Mouse (Mus musculus): ENCODE results near the gene Clcnkb.

Gene Clcnkb

DNA sequence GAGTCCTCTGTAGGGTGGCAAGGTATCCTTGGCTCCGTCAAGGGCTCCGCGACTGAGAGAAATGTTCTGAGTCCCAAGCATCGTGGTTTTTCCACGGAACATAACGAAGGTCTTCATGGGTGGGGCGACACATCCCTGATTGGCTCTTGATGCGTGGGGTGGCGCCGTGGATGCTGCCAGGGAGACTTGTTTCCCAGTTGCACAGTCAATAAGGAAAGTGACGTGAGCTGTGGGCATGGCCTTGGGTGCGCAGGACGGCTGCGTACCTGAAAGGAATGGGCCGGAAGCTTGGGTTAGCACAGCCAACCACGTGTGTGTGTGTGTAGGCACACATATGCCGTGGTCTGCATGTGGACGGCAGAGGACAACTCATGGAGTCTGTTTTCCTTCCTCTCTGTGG is 17.4 kb upstream of the Clcnkb start:
- no peak for DNase-seq

DNA sequence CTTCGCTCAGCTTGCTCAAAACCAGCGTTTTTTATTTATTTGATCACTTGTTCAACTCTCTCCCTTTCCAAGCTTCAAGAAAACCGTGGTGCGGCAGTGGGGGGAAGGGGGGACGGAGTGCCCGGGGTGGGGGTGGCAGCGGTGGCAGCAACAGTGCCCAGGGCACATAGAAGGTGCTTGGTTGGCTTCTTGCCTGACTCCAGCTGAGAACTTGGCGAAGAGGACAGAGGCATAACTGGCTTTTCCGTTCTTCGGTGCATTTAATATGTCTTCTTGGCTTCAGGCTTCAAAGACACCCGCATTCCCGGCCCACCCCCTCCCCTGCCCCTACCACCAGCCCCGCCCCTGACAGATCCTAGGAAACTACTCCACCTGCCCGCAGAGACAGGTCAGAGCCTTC is 16.9 kb upstream of the Clcnkb start:
- DNase-seq, result peak; percentile 63 to 66

DNA sequence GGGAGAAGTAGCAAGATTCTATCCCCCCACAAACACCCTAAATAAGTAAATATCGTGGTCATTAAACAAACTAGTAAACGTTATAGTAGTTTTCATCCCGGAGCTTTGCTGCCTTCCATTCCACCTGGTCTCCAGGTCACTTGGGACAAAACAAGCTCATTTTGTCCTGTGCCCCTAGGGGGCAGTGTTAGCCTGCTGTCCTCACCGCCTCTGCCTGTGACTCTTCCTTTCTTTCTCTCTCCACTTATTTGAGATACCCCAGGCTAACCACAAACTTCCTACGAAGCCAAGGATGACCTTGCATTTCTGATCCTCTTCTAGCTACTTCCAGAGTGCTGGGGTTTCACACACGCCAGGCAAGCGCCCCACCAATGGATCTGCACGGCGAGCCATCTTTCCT is 15.2 kb upstream of the Clcnkb start:
- DNase-seq, result peak; percentile 83 to 90

DNA sequence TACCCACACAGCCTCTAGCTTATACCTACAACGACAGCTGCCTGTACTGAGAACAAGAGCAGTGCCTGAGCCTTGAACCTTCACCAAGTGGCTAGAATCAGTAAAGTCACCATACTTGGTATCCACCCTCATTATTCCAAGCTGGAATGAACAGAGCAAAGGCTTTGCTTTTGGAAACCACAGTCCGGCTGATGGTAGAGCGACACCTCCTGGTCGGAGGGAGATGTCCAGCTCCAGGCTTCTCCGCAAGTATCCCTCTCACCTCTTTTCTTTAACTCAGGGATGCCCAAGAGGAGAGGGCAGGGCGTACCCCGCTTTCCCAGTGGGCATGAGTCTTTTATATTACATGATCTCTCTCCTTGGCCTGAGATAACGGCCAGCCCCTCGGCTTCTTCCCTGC is 14.0 kb upstream of the Clcnkb start:
- DNase-seq, result peak; percentile 60 to 84

DNA sequence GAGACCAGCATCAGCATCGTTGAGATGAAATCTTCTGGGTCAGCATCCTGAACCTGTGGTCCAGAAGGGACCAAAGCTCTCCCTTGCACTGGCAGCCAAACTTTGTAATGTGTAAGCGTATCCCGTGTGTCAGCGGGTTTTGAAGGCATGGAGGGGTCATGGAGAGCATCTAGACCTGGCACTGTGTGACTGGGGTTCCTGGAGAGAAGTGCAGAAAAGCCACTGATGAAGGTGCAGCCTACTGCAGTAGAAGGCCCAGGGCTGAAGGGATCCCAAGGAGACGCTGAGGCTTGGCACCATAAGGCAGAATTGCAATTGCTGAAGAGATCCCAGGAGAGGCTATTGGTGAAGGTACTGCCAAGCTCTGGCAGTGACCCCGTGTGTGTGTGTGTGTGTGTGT is 13.6 kb upstream of the Clcnkb start:
- no peak for DNase-seq

DNA sequence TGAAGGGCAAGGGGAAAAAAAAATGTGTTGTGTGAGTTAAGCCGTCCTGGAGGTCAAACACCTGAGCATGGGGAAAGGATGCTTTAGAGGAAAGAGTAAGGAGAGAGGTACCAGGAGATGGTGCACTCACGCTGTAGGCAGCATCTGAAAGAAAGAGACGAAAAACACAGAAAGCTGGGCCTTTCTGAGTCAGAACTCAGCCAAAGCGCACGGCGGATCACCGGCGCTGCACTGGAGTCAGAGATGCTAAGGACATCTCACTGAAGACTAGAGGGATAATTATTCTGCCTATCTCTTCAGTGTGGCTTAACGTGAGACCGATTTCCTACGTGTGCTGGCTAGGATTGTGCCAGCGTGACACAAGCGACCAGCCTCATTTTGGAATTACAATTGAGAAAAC is 12.1 kb upstream of the Clcnkb start:
- DNase-seq, result no peak

DNA sequence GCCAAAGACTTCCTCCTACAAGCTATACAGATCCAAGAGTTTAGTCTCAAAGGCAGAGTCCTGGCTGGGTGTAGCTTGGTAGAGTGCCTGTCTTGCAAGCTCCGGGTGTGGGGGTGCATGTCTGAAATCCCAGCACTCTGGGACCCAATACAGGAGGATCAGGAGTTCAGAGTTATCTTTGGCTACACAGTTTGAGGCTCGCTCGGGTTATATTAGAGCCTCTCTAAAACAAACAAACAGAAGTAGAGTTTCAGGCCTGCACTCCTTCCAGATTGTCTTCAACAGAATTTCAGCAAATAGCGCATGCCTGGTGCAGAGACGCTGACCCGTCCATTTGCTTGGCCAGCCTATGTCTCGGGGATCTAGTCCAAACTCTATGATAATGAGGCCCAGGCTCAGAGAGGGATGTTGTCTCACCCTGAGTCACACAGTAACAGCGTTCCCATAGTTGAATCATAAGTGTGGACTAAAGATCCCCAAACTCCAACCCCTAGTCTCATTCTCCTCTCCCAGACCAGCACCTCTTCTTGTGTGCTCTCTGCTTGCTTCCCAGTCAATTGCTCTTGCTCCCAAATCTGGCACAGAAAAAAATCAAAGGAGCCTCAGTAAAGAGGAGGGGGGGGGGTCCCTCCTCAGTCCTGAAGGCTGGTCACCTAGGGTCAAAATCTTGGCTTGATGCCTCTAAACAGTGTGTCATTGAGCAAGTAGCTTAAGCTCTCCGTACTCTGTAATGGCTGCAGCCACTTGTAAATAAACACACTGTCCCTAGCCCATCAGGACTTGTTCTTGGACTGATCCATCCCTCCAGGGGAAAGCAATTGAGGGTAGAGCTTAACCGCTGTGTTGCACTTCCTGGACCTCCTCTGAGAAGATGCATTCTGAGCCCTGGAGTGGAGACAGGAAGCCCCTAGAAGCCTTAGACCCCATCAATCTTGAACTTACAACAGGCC is 11.3 kb upstream of the Clcnkb start:
- no peak for DNase-seq

DNA sequence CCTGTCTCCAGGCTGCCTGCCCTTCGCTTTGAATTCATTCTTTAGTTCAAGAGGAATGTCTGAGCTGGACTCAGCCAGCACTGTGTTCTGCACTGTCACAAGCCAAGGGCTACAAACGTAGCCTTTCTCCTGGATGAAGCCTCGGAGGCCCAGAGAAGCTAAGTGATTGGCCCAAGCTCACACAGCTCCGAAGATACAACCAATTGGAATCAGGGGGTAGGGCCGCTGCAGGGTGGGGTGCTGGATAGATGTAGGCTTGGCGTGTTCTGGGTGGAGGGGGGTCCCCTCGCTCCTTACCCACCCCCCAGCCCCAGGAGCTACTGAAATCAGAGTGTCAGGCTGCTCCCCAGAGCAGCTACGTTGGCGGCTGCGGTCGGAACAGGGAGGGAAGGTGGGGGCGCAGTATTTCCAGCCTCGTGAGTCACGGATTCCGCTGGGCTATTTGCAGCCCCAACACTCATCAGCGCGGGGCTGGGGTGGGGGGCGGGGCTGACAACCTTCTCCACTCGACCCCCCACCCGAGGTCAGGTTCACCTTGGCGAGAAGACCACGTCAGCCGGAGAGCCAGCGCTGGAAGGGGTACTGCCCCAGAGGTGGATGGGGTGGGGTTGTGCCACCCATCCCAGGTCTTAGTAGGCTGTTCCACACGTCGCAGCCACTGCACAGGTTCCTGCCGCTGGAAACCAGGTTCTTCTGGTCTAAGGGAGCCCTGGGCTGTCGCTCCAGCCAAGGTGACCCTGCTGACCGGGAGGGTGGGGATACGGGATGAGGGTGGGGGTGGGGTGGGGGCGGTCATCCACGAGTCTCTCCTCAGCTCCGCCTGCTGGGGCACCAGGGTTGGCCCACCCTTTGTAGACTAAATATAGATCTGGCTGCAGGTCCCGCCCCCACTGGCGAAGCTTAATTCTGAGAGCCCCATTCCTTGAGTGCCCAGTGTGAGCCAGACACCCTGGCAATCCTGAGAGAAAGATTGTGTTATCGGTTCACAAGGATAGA is 10.0 kb upstream of the Clcnkb start:
- peak; percentile 69 to 72 for DNase-seq

DNA sequence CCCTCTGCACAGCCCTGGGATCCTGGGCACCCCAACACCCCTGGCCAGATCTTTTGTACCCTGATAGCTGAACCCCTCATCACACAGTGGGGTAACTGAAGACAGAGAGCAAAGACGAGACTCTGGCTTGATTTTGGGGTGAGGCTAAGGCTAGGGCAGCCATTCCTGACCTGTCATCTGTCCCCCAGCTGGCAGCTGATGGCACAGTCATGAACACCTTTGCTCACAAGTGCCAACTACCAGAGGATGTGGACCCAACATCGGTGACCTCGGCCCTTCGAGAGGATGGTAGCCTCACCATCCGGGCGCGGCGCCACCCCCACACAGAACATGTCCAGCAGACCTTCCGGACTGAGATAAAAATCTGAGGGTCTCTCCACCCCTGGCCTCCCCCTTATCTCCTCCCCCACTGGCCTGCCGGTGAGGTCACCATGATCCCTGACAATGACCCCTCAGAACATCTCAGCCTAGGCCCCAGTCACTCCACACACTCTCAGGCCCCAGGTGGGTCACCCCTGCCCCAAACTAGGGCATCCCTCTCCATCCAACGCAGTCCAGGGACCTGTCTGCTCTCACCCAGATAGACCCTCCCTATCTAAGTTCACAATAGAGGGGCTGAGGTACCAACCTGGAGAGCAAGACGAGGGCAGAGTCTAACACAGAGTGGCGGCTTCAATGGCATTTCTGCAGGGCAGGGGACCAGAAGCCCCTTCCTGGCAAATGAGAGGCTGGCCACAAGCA is 8.0 kb upstream of the Clcnkb start:
- DNase-seq, result no peak

DNA sequence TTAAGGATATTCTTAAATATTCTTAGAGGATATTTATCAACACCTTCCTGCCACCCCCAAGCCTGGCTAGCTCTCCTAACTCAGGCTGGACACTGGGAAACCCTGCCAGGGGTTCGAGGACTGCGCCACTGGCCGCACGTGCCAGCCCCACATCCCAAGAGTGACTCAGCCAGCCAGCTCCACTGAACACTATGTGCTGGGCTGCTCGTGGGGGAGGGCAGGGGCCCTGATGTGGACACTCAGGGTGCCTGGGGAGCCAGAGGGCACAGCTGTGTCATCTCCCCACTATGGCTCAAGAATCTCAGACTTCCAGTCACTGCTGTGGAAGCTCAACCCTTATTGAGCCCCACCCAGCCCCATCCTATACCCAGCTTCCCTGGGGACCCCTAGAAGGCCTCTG is 7.5 kb upstream of the Clcnkb start:
- DNase-seq, result no peak

DNA sequence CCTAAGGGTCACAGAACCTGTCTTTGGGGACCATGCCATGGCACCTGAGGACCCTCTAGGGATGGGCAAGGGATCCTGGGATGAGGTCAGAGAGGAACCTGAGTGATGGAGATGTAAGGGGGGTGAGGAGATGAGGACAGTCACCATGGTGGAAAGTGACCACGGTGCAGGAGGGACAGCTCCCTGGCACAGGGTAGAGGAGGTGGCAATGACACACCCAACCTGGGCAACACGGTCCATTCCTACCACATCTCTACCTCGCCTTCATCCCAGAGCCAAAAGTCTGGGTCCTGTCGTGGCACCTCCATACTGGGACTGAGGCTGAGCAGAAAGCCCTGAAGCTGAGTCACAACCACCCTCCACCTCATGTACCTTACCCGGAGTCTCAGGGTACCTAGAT is 7.0 kb upstream of the Clcnkb start:
- no peak for DNase-seq

DNA sequence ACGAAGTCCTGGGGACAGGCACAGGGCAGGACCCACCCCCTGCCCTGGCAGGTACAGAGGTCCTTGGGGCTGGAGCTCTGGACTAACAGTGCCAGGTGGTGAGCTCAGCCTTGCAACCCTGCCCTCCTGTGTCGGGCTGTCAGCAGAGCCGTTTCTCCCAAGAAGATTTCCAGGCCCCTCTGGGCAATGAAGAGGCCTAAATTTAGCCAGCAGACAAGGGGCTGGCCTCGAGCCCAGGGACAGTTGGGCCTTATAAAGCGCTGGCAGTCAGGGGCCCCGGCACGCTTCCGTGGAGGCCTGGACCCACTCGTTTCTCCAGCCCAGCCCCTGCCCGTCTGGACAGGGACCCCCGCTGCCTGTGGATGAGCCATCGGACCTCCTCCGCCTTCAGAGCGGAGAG is 5.6 kb upstream of the Clcnkb start:
- peak in 1 of 2 experiments; percentile 40 for DNase-seq

DNA sequence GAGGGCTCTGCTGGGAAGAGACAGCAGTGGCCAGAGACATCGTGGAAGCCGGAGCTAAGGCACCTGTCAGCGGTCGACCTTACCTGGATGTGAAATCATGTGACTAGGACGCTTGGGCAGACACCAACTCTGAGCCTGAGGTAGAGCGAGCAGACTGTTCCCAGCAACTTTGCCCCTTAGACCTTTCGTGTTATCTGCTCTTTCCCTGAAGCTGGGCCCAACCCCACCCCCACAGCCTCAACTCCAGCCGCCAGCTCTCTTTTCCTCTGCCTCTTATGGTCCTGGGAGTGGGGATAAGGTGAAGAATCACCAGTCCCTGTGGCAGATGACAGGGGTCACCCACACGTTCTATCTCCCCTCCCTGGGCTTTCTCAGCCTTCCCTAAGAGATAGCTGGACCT is 5.1 kb upstream of the Clcnkb start:
- DNase-seq, result no peak

DNA sequence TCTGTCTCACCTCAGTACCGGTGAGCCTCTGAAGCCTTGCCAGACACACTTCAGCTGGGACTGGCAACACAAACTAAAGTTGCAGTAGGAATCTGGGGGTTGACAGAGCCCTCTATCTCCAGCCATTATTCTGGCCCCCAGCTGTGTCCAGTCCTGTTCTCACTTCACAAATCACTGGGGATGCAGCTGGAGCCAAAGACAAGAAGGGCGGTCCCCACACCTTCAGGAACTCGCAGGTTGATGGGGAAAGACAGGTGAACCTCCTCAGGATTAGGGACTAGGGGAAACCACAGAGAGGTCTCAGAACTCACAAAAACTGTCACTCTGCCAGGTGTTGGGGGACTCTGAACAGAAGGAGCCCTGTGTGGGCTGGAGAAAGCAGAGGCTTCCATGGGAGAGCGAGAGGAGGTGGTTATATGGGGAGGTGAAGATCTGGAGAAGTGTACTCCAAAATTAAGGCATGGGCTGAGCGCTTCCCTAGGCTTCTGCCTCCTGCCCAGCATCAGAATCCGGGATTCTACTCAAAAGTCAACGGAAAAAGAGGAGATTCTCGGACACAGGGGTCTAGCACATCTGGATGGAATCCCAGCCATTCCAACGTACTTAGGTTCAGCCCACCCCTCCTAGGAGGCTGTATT is 4.5 kb upstream of the Clcnkb start, which contains the start of gene Hspb7:
TSS of gene Hspb7 (plus strand) at position 588 of the 638 bp plus-strand sequence.
- no peak for DNase-seq

DNA sequence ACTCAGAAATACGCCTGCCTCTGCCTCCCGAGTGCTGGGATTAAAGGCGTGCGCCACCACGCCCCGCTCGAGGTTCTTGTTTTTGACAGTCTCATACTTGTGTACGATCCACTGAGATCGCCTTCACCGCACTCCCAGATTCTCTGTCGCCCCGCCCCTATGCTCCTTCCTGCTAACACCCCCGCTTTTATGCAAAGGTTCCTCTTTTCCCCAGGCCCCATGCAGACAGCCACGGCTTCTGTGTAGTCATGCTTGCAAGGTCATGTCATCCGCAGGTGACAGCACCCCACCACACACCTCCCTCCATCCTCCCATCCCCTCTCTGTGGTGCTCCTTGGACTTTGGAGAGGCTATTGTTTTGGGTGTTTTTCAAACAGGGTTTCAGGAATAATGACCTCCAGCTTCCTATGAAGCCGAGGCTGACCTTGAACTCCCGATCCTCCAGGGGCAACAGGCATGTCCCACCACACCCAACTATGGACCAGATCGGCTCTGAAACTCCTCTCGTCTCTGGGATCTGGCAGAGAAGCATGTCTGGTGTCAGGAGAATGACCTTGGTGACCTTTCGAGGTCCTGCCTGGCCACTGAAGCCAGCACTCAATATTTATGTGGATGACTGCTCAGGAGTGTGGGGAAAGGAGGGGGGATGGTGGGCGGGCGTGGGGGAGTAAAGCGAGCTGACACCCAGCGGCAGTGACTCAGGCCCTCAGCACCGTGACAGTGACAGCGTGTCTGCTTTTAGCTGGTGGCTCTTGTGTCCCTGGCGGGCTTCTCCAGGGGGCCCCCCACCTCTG is 3.8 kb upstream of the Clcnkb start:
- DNase-seq, result no peak

DNA sequence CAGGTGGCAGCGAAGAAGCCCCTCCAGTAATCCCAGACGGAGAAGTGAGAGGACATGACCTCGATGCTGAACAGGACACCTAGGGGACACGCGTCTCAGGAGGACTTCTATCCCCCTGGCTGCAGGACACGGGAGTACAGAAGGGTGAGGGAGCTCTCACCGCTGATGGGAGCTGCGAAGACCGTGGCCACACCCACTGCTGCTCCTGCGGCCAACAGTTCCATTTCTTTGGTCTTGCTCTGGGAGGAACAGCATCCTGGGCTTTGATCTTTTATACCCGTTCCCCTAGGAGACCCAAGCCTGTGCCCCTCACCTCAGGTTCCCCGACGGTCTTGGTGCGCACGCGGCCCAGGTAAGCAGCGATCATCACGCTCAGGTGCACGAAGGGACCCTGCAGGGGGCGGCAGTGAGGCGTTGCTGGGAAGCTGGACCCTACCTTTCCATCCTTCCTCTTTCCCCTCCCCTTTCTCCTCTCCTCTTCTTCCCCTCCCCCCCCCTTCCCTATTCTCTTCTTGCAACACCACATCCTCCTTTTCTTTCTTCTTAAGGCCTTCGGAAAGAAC is 4.3 kb downstream of the Clcnkb start:
- DNase-seq, result peak in 1 of 2 experiments; percentile 75

DNA sequence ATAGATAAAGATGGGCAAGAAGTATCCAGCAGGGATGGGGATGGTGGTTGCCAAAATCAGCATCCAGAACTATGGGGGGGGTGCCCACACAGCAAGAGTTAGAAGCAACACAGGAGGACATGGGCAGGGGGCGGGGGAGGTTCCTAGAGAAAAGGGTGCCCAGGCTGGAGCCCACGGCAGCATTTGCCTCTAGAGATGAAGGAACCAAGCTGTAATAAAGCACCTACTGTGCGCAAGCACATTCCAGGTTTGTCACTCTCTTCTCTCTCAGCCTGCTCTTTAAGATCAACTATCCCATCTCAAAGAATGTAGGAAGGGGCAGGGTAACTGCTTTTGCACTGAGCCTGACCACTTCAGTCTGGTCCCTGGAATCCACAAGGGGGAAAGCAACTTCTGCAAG is 7.2 kb downstream of the Clcnkb start:
- no peak for DNase-seq

DNA sequence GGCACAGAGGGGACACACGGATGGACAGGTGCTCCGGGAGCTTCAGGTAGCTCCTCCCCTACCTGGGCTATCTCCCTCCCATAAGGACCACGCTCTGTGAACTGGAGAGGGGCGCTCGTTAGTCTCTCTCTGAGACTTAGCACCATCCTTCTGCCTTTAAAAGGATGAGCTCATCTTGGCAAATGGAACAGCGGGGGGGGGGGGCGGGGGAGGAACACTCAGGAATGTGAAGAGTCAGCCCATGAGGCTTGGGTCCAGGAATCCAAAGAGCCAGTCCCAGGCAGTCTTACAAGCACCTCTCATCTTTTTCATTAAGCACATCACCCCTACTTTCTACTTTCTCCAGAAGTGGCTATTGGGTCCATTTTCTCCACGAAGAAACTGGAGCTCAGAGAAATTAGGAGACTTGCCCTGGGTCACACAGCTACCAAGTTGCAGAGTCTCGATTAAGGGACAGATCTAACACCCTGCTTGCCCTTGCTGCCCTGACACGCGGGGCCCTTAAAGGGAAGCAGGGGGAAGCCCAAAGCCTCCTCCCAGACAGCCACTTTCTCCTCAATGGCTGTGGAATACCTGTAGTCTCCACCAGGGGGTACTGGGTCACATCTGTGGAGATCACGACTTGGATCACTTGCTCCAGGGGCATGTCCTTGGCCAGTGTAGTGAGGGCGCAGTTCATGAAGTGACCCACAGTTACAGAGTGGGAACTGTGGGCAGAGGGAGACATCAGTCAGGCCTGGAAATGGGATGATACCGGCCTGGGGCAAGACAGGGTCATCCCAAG is 9.1 kb downstream of the Clcnkb start:
- DNase-seq, result peak; percentile 65 to 71

DNA sequence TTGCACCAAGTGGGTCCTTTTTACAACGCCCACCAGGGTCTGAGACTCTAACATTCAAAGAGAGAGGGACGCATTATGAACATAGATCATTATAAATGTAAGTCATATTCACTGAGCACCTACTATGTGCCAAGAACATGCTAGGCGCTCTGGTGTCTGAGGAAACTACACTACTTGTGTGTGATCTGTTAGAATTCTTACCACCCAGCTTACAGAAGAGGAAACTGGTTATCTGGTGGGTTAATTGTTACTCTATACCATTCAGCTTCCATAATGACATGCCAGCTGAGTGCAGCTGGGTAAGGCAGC is 10.5 kb downstream of the Clcnkb start:
- DNase-seq, result no peak
